In the genomic region with DNA sequence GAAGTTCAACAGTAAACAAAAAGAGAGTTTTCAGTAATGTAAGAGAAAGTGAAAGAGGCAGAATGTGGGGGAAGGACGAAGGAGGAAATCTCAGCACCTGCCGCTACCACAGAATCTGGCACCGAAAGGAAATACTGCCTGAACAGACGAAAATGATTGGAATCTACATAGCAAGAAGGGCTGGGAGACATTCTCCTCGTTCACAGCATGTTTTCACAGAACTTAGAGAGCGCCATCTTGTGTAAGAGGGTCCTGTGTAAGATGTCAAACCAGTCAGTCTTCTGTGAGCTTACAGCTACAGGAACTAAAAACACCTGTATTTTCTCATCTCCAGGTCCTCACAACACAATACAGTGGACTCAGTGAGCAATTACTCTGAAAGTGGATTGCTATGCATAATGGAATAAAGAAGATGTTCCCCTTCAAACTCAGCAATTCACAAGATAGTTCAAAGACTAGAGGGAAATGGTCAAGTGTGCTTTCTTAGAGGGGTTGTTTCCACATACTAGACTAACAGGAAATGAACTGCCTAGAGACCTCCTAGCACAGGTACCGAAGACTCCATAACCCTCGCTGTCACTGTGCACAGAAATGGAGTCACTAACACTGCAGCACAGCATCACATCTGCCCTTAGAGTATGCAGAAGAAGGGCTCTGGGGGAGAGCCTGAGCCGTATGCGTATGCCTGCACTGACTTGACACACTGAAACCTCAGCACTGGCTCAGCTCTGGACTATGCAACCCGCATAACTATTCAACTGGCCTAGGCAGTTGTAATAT, we compare ENCODE assay signal across 8 mouse cellular contexts. TPM values are rescaled to one million over a fixed set of nuclear protein-coding genes. Genes with fewer than 3 reads are reported as not detected.
A peak's percentile ranks its signal among the peaks of the same experiment; 100 is the strongest.
DNase-seq lines count a peak whose midpoint lies in the region; ATAC-seq and TF ChIP-seq lines count a peak whose summit lies in the region.
"Had no signal": no experiment of that assay in that cellular context is flagged by ENCODE, and none has a peak within 500 bp of the region (broad histone marks: within the 10 kb centered on the region; RNA-seq: fewer than 3 reads in every experiment).

No protein-coding gene starts in this region.

- no peaks in the 10 kb centered on the region for H3K27me3 ChIP-seq in ES-Bruce4 (ENCODE audit: control insufficient read depth, insufficient read depth, low read length, poor library complexity, severe bottlenecking)

- WGBS in bone marrow, adult 2 months = 25% methylated on average over 11 of the region's 11 CpGs

- H3K4me3 ChIP-seq in layer of hippocampus, adult 2 months = no peak overlapping the region
- H3K4me3 ChIP-seq in ES-Bruce4 (ENCODE audit: low read depth, low read length) = no peak overlapping the region
- H3K4me3 ChIP-seq in bone marrow, adult 2 months (replicated peaks; ENCODE audit: control insufficient read depth, low read depth, low read length) = peak overlapping the region; percentile 56

- no peak for TF ChIP-seq EP300 in ES-Bruce4 (IDR thresholded peaks at IDR 0.05; ENCODE audit: insufficient read depth, low read depth, low read length)

- no peaks in the 10 kb centered on the region for H3K4me1 ChIP-seq in ES-Bruce4 (ENCODE audit: control insufficient read depth, insufficient read depth, low read length)
- H3K4me1 ChIP-seq in bone marrow, adult 2 months (ENCODE audit: control insufficient read depth, insufficient read depth, low read length) = peaks cover 2% of the 10 kb centered on the region; the same call in 1 of the 2 replicates

- no peaks in the 10 kb centered on the region for H3K36me3 ChIP-seq in ES-Bruce4 (ENCODE audit: control insufficient read depth, insufficient read depth, low read length, poor library complexity, severe bottlenecking)

- TF ChIP-seq POLR2A in ES-Bruce4 (IDR thresholded peaks at IDR 0.05; ENCODE audit: insufficient read depth, low read length) = no peak
- no peak for TF ChIP-seq POLR2A in bone marrow, adult 2 months (IDR thresholded peaks at IDR 0.05; ENCODE audit: borderline replicate concordance, control insufficient read depth, low read depth, low read length)

- H3K9me3 ChIP-seq in ES-Bruce4 (replicated peaks; ENCODE audit: control insufficient read depth, insufficient read depth, low read length, poor library complexity, severe bottlenecking) = no peaks in the 10 kb centered on the region

- no peak overlapping the region for H3K27ac ChIP-seq in layer of hippocampus, adult 2 months
- no peak overlapping the region for H3K27ac ChIP-seq in ES-Bruce4 (ENCODE audit: insufficient read depth, low read length)
- no peak overlapping the region for H3K27ac ChIP-seq in bone marrow, adult 2 months (ENCODE audit: control insufficient read depth, insufficient read depth, low read depth, low read length, poor library complexity)

- no peak overlapping the region for H3K9ac ChIP-seq in ES-Bruce4 (ENCODE audit: low read depth, poor library complexity, severe bottlenecking)

- ATAC-seq in megakaryocyte progenitor cell, adult 5-6 weeks (replicated peaks; ENCODE audit: poor library complexity) = peak; percentile 50; the same call in 1 of the 2 replicates

- no peak for DNase-seq in layer of hippocampus, adult 2 months (ENCODE audit: low spot score in 2 of 2)
- DNase-seq in layer of hippocampus, adult 11-12 months (ENCODE audit: low spot score) = no peak
- no peak for DNase-seq in left cerebral cortex, postnatal 10 days (ENCODE audit: extremely low spot score in 1 of 2, low spot score in 2 of 2)
- DNase-seq in cerebellum, adult 18-20 months = no peak
- DNase-seq: right cerebral cortex, postnatal 14 days had no signal

- peak; percentile 24; the same call in 1 of the 2 replicates for TF ChIP-seq CTCF in layer of hippocampus, adult 2 months (conservative IDR thresholded peaks at IDR 0.05)
- TF ChIP-seq CTCF in ES-Bruce4 (IDR thresholded peaks at IDR 0.05; ENCODE audit: low read depth, low read length) = peak; percentile 0
- TF ChIP-seq CTCF in bone marrow, adult 2 months (IDR thresholded peaks at IDR 0.05; ENCODE audit: control insufficient read depth, insufficient read depth, low read length) = no peak

- intact Hi-C loops in left cerebral cortex, postnatal 10 days (cut with DNase I) = no loop called here

RNA-seq across cellular contexts. Expression of a gene that starts 7.3 kb away (rescaled TPM):
- total RNA-seq in layer of hippocampus, adult 2 months (2021) = 10 to 100 TPM; 71.0 to 74.7 TPM
- 35.9 and 42.2 TPM in 2 replicates for polyA plus RNA-seq in ES-Bruce4 (2011; ENCODE audit: insufficient read depth, insufficient read length, low read depth, missing spikeins)
- 20.1 and 25.3 TPM in 2 replicates for polyA plus RNA-seq in bone marrow, adult 2 months (2011; ENCODE audit: insufficient read depth, insufficient read length, low replicate concordance, missing spikeins)
- 50.9 and 67.2 TPM in 2 replicates for total RNA-seq in megakaryocyte progenitor cell, adult 5-6 weeks (2015)
- total RNA-seq in megakaryocyte progenitor cell, adult 5-6 weeks (2017) = 51.8 and 72.8 TPM in 2 replicates
- 10 to 100 TPM; 44.7 to 45.8 TPM for total RNA-seq in left cerebral cortex, postnatal 10 days (2021)
